Mouse (Mus musculus): ENCODE data around the gene Tial1. TPM values are rescaled to one million over a fixed set of nuclear protein-coding genes. Genes with fewer than 3 reads are reported as not detected.

Gene Tial1
- total RNA-seq, 4 experiments from 2014 or later: 41.1 to 48.7 (median 44.1) TPM

DNA sequence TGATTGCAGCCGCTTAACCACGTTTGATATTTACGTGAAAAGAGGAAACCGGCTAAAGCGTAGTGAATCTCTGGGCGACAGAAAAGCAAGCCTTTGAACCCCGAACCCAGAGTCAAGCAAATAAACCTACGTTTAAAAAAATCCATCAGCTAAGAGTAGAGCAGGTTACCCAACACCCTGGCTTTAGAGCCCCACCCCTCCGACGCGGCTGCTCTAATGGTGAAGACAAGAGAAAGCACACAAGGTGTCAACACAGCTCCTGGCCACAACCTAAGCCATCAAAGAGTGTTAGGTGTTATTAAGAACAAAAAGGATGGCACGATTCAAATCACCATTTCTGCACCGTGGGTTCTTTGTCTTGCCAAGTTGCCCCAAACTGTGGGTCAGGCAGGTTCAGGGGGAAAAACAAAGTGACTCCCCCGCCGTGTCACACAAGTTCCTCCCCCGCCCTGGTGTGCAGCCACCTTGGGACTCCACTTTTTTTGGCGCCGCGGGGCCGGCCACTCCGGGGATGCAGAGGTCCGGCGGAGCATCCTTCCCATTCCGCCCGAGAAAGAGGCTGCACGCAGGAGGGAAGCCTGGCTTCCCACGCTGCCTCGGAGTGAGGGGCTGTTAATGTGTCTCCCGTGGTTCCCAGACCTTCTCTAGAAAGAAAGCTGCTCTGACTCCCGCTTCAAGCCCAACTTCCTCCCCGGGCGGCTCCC lies 44.1 kb downstream of the Tial1 start:
- no peak for DNase-seq (ENCODE audit: low spot score in 2 of 2)

DNA sequence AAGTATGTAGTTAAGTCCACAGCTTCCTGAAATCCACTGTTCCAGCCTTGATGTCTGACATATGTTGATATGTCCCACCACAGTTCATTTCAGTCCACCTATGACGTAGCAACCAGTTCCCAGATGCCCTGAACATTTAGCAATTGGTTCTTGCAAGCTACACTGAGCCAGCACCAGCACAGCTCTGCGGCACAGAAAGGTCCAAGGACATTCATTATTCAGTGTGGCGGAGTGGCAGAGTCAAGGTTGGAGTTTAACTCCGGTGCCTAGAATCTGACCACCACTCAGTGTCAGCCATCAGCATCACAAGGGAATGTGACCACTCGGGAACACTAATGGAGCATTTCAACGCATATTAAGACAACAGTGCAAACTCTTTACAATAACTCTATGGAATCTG lies 44.9 kb downstream of the Tial1 start:
- no peak for DNase-seq (ENCODE audit: low spot score in 2 of 2)

DNA sequence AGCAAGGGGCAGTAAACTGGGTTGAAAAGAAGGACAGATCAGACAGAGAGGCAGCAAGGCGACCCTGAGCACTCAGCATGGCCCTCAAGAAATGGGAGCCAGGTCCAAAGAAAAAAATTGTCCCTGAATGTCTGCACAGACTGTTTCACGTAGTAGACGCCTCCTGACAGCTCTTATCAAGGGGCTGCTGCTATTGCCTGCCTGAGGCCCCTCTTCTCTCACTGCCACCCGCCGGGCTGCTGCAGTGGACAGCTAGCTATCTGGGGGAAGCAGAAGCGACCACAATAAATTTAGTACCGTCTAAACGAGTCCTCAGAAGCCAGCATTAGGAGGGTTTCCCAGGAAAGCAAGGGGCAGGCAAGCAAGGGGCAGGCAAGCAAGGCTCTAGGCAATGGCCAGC lies 47.1 kb downstream of the Tial1 start:
- no peak for DNase-seq (ENCODE audit: low spot score in 2 of 2)

DNA sequence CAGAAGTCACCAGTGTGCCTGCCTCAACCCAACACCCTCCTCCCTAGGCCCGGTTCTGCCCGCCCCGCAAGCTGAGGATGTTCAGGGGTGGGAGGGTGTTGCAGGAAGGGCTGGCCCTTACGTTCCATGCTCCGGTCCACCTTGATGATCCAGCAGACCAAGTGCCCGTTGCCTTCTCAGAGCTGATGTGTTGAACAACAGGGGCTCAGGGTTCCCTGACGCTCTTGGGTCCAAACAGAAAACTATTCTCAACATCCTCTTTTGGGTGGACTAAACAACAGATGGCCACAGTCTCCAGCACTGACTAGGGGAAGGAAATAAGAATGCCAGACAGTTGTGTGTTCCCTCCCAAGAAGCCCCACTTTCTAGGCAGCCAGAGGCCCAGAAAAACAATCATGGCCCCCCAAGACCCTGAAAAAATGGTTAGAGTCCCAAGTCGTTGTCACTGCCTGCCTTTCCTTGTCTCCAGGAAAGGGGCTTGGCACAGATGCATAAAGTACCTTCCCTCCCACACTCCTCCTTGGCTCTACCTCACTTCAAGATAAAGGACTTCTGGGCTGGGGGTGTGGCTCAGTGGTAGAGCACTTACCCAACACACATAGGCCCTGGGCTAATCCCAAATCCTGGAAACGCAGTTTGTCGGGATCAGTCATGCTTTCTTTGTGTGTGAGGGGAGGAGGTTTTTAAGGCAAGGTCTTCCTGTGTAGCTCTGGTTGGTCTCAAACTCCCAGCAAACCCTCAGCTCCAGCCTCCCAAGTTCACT lies 49.3 kb downstream of the Tial1 start:
- no peak for DNase-seq (ENCODE audit: low spot score in 2 of 2)

DNA sequence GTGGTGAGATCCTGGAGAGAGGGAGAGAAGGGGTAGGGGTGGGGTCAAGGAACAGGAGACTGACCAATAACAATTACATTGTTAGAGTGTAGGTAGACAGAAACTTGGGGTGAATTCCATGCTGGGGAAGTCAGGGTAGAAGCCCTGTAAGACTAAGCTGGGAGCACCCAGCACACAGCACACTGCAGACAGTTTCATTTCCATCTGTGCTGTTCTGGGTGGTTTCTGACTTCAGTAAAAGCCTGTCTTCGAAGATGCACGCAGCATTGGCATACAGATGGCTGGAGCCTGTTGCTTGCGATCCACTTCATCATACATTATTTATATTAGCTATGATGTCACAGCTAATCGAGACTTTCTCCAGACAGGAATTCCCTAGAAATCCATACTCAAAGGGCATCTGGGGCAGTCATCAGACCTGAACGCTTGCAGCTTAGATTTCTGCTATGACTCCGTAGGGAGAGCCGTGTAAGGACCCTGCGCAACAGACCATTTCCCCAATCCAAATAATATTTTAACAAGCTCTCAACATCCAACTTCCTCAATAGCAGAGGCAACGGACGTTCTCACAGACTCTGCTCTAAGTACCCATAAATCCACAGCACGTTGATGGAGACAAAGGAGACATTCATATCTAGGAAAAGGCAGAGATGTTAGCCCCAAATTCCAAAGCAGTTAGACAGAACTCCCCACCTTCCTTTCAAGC lies 50.7 kb downstream of the Tial1 start:
- DNase-seq (ENCODE audit: low spot score in 2 of 2): no peak

DNA sequence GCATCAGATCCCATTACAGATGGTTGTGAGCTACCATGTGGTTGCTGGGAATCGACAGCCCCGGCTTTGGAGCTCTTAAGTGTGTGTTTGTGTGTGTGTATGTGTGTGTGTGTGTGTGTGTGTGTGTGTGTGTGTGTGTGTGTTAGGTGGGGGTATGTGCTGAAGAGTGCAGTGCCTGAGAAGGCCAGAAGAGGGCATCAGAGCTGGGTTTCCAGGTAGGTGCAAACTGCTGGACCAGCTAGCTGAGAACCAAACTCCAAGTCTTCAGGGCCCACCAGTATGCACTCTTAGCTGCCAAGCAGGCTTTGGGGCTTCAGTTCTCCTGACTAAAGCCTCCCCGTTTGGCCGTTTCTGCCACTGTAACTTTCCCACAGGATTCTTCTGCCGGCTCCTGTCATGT lies 53.3 kb downstream of the Tial1 start:
- no peak for DNase-seq (ENCODE audit: low spot score in 2 of 2)

DNA sequence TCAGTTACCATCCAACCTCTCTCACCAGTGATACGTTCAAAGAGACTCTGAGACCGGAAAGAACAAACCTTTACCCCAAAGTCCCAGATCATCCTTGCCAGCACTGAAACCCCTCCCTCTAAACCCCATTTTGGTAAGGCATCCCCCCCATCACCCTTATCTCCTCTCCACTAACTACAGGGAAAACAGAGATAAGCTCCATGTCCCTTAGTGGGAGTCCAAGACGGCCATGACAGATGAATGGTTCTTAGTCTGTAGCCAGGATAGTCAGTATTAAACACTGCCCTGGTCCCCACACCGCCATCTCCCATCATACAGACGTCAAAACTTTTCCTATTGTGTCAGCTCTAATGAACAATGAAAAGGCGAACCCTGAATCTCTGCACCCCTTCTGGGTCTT lies 57.5 kb downstream of the Tial1 start:
- DNase-seq (ENCODE audit: low spot score in 2 of 2): no peak

DNA sequence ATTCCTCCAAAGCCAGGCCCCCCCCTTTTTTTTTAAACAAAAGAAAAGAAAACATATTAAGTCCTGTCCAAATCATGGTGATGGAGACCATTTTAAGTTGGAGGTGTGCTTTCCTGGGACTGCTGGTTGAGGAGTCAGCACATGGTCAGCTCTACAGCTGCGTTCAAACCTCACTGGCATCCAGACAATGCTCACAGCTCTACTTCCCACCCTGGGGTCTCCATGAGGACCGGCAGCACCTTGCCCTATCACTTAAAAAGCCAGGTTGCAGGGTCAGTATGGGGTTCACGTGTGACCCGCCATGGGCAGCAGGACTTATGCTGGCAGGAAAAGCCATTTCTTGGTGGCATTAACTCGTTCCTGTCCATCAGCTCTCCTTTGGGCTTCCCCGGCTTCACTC lies 57.9 kb downstream of the Tial1 start:
- no peak for DNase-seq (ENCODE audit: low spot score in 2 of 2)

DNA sequence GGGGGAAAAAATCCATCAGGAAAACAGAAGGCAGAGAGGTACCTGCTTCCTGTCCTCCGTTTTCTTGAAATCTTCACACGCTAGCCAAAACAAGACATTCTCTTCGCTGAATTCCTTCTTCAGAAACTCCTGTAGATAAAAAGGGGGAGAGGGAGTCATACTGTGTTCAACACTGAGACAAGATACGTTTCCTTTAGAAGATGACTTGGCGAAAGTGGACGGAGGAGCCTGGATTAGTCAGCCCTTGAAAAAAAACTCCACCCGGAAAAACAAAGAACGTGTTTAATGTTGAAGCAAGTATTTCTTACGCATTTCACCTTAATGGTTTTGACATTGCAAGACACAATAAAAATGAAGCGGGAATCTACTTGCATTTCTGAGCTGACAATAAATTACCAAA lies 58.4 kb downstream of the Tial1 start:
- no peak for DNase-seq (ENCODE audit: low spot score in 2 of 2)

DNA sequence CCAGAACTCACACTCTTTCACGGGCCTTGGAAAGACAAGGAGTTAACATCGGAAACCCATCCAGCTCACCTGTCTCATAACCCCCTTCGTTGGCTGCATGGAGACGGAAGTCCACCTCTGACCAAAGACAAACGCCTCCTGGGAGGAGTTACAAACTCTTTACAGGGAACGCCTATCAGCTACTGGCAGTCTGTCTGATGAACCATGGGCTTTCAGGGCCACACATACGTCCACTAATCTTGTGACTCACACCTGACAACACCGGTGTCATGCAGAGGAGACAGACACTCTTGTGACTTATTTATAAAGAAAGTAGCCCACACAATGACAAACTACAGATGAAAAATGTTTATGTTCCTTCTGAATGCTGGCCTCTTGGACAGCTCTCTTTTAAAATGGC lies 58.9 kb downstream of the Tial1 start:
- no peak for DNase-seq (ENCODE audit: low spot score in 2 of 2)

DNA sequence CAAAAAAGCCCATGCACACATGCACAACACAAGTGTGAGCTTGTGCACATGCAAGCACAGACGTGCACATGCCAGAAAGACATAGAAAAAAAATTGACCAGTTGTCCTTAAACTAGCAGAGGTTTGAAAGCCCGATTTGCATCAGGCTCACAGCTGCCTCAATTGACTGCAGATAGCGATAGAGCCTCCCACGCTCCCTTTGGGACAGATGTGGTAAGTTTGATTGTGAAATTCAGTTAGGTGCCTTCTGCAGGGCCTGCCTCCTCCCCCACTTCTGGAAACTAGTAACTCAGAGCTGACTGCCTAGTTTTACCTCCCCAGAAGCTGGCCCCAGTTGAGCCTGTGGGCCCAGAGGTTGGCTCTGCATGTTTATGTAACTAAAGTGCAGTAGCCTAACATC lies 62.9 kb downstream of the Tial1 start:
- DNase-seq (ENCODE audit: low spot score in 2 of 2): no peak

DNA sequence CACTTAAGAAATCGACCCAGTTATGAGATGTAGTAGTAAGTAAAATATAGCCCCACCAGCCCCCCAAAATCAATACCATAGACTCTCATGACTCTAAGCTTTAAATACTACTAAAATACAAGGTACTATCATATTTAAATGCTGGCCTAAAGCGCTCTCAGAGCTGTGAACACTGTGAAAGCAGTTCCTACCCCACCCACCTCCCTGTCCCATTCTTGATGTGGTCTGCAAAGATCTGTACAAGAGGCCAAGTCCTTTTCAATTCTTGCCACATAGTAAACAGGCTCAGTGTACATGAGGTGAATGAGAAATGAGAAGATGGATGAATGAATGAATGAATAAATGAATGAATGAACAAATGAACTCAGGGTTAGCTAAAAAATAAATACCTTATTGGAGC lies 64.5 kb downstream of the Tial1 start:
- DNase-seq (ENCODE audit: low spot score in 2 of 2): no peak

DNA sequence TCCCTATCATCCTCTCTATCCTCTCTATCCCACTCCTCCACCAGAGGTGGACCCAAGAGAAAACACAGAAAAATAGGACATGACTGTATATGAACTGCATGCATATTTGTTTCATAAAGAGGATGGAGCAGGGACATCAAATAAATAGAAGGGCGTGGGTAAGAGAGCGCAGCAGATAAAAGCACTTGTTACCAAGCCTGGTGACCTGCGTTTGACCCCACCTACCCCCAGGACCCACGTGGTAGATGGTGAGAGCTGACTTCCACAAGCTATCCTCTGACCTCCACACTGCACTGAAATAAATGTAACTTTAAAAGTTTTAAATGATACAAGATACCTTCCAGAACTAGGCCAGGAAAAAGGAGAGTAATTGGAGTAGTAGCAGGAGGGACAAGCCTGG lies 67.8 kb downstream of the Tial1 start:
- DNase-seq (ENCODE audit: low spot score in 2 of 2): no peak

DNA sequence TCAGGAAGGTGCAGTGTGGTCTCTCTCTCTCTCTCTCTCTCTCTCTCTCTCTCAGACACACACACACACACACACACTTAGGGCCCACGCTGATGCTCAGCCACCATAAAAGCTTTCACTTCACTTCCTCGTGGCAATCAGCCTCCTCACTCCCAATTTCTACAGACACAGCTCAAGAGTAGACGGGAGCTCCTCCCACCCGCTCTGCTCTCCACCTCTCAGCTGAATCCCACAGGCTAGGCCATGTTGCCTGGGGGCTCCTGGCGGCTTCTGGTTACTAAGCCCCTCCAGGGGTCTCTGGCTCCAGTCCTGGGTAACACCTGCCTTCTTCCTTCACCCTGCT lies 68.6 kb downstream of the Tial1 start:
- no peak for DNase-seq (ENCODE audit: low spot score in 2 of 2)

DNA sequence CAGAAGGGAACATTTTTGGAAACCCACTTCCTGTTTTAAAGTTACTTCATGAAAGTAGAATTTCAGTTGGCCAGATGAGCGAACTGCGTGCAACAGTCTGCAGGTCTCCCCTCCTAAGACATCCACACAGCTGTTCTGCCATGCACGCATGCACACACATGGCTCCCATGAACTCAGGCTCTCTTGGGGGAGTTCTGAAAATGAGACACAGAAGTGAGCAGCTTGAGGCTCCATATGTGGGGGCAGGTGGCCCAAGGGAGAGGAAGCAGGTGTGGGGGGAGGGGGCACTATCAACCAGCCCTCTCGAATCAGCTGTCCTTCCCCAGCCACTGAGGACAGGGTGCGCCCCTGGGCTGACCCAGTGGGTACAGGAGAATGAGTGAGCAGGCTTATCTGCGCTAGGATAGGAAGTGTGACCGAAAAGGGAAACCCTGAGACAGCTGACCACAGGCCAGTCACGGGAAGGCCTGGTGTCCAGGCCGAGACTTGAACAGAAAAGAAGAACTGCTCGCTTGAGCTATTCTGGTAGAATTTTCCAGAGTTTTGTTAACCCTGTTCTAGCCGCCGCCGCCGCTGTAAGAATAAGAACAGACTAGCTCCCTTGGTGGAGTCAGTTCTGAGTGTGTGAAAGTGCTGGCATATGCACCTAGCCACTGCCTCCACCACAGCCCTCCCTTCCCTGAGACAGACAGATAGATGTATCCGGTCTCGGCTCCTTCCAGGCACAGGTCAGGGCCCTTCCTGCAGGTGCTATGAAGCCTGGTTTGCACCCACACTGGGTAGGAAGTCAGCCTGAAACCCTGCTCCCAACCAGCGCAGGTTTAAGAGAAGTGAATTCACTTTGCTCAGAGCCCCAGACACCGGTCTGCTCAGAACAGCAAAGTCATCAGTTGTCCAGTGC lies 69.2 kb downstream of the Tial1 start:
- DNase-seq (ENCODE audit: low spot score in 2 of 2): no peak

DNA sequence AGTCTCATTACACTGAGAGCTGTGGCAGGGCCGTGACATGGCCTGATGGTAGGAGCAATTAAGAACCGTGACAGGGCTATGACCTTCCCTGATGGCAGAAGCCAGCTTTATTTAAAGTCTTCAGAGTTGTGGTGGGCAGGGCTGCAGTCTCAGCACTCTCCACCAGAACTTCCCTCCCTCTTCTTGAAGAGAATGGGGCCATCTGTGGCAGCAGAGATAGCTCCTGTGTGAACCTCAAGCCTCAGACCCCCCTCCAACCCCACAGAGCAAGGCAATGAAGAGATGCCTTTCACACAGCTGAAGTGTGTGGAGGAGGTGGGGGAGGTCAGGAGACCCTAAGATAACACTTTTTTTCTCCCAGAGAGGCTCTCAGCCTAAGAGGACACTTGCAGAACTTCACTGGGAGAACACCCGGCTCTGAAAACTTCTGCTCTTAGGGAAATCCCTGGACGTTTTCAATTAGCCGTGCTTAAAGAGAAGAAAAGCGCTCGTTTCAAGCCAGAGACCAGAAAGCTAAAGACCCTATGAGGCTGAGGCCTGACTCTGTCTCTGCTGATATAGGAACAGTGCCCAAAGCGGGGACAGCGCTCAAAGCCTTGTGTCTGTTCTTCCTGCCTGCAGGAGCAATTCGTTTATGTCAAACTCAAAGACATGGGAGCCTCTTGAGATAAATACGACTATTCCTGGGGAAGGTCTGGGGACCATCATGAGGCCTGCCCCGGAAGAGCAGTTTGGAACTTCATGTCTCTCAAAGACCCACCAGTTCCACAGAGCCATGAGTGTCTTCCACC lies 70.1 kb downstream of the Tial1 start:
- no peak for DNase-seq (ENCODE audit: low spot score in 2 of 2)

Small RNA genes within 50 kb of the gene (microRNA-seq; reads per million reads assigned to microRNA genes)
- not detected for gene Gm24365

Other genes starting within 250 kb of the Tial1 start
- gene Armc5, start 224.4 kb downstream of the Tial1 start, total RNA-seq (2022): 10 to 100 TPM in 1 of 4 experiments, 1 to 10 TPM in 3; 7.3 to 11.0 (median 8.7) TPM
- gene 9130023H24Rik, start 223.7 kb downstream of the Tial1 start, total RNA-seq (2022): 1 to 10 TPM; 1.7 to 3.0 (median 1.9) TPM
- gene Tgfb1i1, start 214.9 kb downstream of the Tial1 start, total RNA-seq (2022): 1 to 10 TPM; 3.3 to 4.1 (median 3.6) TPM
- not detected for gene Slc5a2, start 196.1 kb downstream of the Tial1 start, total RNA-seq (2022)
- 1 to 10 TPM; 2.2 to 2.5 (median 2.3) TPM for gene BC017158, start 163.5 kb downstream of the Tial1 start, total RNA-seq (2022)
- gene Rgs10, start 43.0 kb downstream of the Tial1 start, total RNA-seq (2022): 1 to 10 TPM in 2 of 4 experiments, under 1 TPM in 2; 0.77 to 4.1 (median 1.3) TPM
- gene Bag3, start 61.9 kb upstream of the Tial1 start, total RNA-seq (2022): 100 to 1,000 TPM; 114 to 137 (median 118) TPM
- gene Inpp5f, start 149.6 kb upstream of the Tial1 start, total RNA-seq (2022): 1 to 10 TPM; 1.8 to 3.3 (median 2.4) TPM